Mouse (Mus musculus) ES-E14 (cell line): ENCODE measurements around the gene Fut7.

Experiments
- CHD2 ChIP-seq: IDR thresholded peaks from 2 replicates; pipeline ENCODE4 v1.6.1; 2014; ENCODE audit warnings: mild to moderate bottlenecking, low read depth, low read length, inconsistent platforms
- MAFK ChIP-seq: IDR thresholded peaks from 2 replicates; pipeline ENCODE4 v1.6.1; 2014; ENCODE audit warnings: mild to moderate bottlenecking, low read depth, low read length, inconsistent platforms; ENCODE audit not compliant: insufficient read depth
- ZC3H11A ChIP-seq: IDR thresholded peaks from 2 replicates; pipeline ENCODE4 v1.6.1; 2012; ENCODE audit warnings: low read depth, mild to moderate bottlenecking, inconsistent platforms, low read length, borderline replicate concordance
- ZNF384 ChIP-seq: IDR thresholded peaks from 2 replicates; pipeline ENCODE4 v1.6.1; 2012; ENCODE audit warnings: low read depth, low read length, inconsistent platforms

- TF ChIP-seq ZC3H11A (no peak), ZNF384 (no peak), MAFK (no peak), CHD2 (no peak)
Measured at GRCm38 (mm10) chr2:25456205-25456953, 33.3 kb downstream of the Fut7 start, which contains the start of gene Clic3.
